Mouse (Mus musculus): ENCODE results near the gene Gbf1.

DNA sequence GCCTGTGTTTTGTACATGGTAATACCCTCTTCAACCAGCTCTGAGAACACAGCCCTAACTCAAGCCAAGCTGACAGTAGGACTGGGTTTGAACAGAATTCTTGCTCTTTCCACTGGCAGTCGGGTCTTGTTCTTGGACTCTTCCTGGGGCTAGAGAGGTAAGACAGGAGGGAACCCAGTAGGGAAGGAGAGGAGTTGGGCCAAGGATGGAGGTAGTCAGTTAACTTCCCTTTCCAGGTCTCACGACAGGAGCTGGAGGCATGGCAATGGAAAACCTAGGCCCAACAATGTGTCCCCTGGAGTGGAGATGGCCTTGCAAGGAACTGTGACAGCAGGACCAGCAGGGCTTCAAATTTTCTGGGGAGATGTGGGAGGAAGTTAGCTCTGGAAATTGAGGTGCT lies 12.0 kb upstream of the Gbf1 start:
- TF ChIP-seq CTCF (IDR thresholded peaks at IDR 0.05) (no peak), POLR2A (IDR thresholded peaks at IDR 0.05; ENCODE audit: insufficient read depth, low read depth, low read length) (no peak)
